Mouse (Mus musculus) kidney, adult 8-10 months (tissue): ENCODE measurements around the gene Klhl35.
"Not testable (repeated sequence)": the region's sequence is repeated elsewhere in the genome, so short reads cannot be mapped to it uniquely, and the experiment has no call there.

ENCODE experiments used
- DNase-seq, 2 experiments: peaks; one replicate each; pipeline ENCODE4 v3.0.0; 2022

Klhl35 gene

DNA sequence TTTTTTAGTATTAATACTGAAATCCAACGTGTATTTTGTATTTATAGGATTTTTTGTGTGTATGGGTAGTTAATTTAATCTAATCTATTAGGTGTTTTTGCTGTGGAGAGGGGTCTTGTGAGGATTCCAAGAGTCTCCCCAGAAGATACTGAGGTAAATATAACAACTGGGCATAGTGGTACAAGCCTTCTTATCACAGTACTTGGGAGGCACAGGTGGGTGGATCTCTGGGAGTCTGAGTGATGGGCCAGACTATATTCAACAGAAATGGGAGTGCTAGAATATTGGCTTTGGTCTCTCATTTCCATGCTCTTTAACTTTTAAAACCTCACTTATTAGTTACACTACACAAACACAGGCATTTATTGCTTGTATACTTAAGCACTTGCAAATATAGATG, 35.3 kb downstream of the Klhl35 start:
- no peak for DNase-seq

DNA sequence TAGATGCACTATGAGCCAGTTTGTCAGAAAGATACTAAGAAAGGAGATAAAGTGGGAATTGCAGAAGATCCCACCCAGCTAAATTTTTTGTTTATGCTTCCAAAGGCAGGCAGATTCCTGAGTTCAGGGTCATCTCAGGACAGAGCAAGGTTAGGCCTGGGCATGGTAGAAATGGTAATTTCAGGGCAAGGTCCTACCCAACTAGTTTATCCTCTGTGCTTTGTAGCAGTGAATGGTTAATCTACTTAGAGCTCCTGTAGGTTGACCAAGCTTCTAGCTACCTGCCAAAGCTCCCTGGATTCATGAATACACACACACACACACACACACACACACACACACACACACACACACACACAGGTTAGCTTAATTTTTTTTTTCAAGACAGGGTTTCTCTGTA, 38.8 kb downstream of the Klhl35 start:
- DNase-seq = peak in 1 of 2 experiments; percentile 47

DNA sequence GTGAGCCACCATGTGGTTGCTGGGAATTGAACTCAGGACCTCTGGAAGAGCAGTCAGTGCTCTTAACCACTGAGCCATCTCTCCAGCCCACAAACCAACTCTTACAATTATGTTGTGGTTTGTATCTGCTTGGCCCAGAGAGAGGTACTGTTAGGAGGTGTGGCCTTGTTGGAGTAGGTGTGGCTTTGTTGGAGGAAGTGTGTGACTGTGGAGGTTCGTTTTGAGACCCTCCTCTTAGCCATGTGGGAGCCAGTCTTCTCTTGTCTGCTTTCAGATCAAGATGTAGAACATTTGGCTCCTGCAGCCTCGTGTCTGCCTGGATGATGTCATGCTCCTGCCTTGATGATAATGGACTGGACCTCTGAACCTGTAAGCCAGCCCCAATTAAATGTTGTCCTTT, 42.4 kb downstream of the Klhl35 start:
- DNase-seq = not testable (repeated sequence)

DNA sequence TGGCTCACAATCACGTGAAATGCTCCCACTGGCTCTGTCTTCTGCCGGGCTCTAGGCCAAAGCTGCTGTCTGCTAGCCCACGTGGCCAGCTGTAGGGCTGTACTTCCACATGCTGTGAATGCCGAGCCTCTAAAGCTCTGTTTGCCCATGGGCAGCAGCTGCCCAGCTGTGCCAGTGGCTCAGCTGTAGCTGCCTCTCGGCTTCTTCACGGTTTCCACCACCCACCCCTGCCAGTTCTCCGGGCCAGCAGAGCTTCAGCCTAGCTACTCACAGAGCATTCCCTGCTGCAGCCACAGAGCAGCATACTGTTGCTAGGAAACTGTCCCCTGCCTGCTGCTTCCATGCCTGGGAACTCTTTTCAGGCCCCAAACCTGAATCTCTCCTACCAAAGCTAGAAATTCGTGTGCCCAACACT, 44.3 kb downstream of the Klhl35 start:
- peak; percentile 51 to 63 for DNase-seq

DNA sequence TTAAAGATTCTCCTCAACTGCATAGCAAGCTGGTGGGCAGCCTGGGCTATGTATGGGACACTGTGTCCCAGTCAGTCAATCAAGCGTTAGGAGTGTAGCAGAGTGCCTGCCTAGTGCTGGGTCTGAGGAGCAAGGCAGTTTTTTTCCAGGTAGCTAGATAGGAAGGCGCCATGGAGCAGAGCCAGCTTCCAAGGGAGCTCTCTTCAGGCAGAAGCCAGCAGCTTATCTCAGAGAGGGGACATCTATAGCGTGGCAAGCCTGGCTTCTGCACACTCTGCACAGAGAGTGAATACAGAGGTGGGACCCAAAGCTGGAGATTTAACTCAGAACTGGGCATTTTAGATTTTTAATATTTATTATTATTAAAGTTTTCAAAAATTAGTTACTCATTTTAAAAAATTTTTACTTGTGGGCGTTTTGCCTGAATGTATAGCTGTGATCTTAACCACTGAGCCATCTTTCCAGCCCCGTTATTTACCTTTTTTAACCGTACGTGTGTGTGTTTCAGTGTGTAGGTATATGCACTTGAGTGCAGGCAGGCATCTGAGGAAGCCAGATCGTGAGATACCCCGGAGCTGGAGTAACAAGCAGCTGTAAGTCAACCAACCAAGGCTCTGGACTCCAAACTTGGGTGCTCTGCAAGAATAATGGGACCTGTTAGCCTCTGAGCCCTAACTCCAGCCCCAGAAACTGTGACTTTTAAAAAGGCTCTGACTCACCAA, 50.4 kb downstream of the Klhl35 start:
- DNase-seq = no peak

DNA sequence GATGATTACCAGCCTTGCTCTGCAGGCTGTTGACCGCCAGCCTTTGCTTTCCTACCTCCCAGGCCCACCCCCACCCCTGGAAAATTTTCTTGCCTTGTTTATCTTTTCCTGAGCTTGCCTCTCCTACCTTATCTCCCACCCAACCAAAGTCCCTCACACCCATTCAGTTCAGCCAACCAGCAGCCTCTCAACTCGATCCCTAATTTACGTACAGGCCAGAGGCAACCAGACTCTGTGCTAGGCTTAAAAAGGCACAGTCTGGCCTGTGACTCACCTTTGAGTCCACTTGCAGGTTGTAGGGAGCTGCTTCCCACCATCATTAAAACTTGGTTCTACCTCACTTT, 51.0 kb downstream of the Klhl35 start:
- DNase-seq = no peak

DNA sequence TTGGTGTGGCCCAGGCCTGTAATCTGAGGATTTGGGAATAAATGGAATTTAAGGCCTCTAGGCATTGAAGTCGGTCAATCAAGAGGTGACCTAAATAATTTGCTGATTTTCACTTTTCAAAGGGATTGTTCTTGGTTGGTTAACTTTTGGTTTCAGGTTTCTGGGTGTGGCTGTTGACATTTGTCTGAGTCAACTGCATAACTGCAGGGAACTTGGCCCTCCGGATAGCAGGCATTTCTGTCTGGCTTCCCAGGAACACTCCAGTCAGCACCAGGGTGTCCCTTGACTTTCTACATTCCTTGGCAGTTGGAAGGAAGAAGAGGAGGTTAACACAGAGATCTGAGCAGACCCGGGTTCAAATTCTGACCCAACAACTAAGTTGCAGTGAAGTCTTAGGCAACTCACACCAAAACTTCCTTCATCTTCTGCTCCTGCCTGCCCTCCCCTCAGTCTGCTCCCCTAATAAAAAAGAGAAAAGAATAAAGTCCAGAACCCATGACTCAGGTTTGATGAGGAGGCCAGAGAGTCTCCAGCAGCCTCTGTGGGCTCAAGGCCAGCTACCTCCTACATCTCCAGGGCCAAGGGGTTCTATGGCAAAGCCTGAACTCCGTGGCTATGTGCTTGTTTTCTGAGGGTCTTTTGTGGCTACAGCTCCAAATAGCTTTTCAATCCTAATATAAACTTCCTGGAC, 53.3 kb downstream of the Klhl35 start:
- DNase-seq = no peak

DNA sequence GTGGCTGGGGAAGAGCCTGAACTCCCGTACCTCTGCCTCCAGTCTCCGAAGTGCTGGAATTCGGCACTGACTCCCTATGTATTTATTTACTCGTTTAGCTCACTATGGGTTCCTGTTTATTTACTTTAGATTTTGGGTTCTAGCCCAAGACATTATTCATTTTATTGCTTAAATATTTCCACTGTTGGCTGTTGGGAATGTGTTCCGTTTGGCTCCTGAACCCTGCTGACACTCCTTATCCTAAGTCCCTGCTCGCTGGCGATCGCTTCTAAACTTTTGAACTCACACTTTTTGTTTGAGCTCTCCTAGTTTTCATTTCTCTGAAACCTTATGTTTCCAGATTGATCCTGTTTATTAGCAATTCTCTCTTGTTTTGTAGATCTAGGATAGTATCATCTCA, 57.3 kb downstream of the Klhl35 start:
- DNase-seq = no peak
